Mouse (Mus musculus) limb, embryonic 15.5 days (tissue): Measurements from ENCODE around the gene Megf6. TPM values are rescaled to one million over a fixed set of nuclear protein-coding genes. Genes with fewer than 3 reads are reported as not detected.

Experiments
- ATAC-seq: fragments of 200-750 bp; cut with Nextera tagmentation; 2 replicates; pipeline ENCODE4 v1.8.0; 2017; ENCODE audit warnings: low read depth, moderate TSS enrichment; ENCODE audit not compliant: insufficient number of reproducible peaks, low FRiP score, low TSS enrichment
- H3K27ac ChIP-seq: fragments of 300-500 bp; sonication (generic); 2 replicates; pipeline ENCODE4 v1.5.1; 2015; ENCODE audit warnings: moderate library complexity, mild to moderate bottlenecking, inconsistent platforms
- H3K27me3 ChIP-seq: fragments of 300-500 bp; sonication (generic); 2 replicates; pipeline ENCODE4 v1.6.1; 2015; ENCODE audit warnings: inconsistent platforms
- H3K36me3 ChIP-seq: fragments of 300-500 bp; sonication (generic); 2 replicates; pipeline ENCODE4 v1.6.1; 2015; ENCODE audit warnings: inconsistent platforms
- H3K4me1 ChIP-seq: fragments of 300-500 bp; sonication (generic); 2 replicates; pipeline ENCODE4 v1.6.1; 2015; ENCODE audit warnings: inconsistent platforms
- H3K4me2 ChIP-seq: fragments of 300-500 bp; sonication (generic); 2 replicates; pipeline ENCODE4 v1.6.1; 2015; ENCODE audit warnings: mild to moderate bottlenecking, inconsistent platforms
- H3K4me3 ChIP-seq: fragments of 300-500 bp; sonication (generic); 2 replicates; pipeline ENCODE4 v1.5.1; 2015; ENCODE audit warnings: mild to moderate bottlenecking, inconsistent platforms
- H3K9ac ChIP-seq: fragments of 300-500 bp; sonication (generic); 2 replicates; pipeline ENCODE4 v1.6.1; 2015; ENCODE audit warnings: inconsistent platforms
- H3K9me3 ChIP-seq: fragments of 300-500 bp; sonication (generic); 2 replicates; pipeline ENCODE4 v1.6.1; 2016; ENCODE audit warnings: inconsistent platforms
- WGBS: fragments of 180-500 bp; shearing (Covaris S2); methylation state at CpG from one replicate; pipeline ENCODE4 v1.1.7; 2015; 5-methylcytosine and 5-hydroxymethylcytosine counted together
- polyA plus RNA-seq: library from polyadenylated mRNA; unstranded; fragments of >200 nt; fragmentation: Nextera tagmentation; extraction: Ambion mirVana; gene quantifications from 2 replicates; pipeline ENCODE4 v1.2.1, GENCODE M21; 2015

Megf6 gene
- polyA plus RNA-seq, 1 experiment from 2014 or later = 110 TPM

GRCm38 (mm10) chr4:154140213-154141008, 30.1 kb upstream of the Megf6 start:
- Histone ChIP-seq H3K9me3 (no peaks in the 10 kb centered on the region), H3K4me2 (peak overlapping the region; percentile 94), H3K4me3 (peak overlapping the region; percentile 47), H3K9ac (peak overlapping the region; percentile 39), H3K4me1 (peaks cover 36% of the 10 kb centered on the region), H3K27ac (no peak overlapping the region), H3K27me3 (peaks cover 65% of the 10 kb centered on the region), H3K36me3 (no peaks in the 10 kb centered on the region)
- WGBS = 2% methylated on average over 45 of the region's 46 CpGs
- no peak for ATAC-seq

GRCm38 (mm10) chr4:154141009-154141867, 29.3 kb upstream of the Megf6 start:
- Histone ChIP-seq H3K9me3 (no peaks in the 10 kb centered on the region), H3K27me3 (peaks cover 56% of the 10 kb centered on the region), H3K4me2 (peak overlapping the region; percentile 94; the same call in 1 of the 2 replicates), H3K4me3 (peak overlapping the region; percentile 47), H3K36me3 (peaks cover 2% of the 10 kb centered on the region; the same call in 1 of the 2 replicates), H3K9ac (no peak overlapping the region), H3K27ac (no peak overlapping the region), H3K4me1 (peaks cover 36% of the 10 kb centered on the region)
- ATAC-seq = no peak
- WGBS = 2% methylated on average over 41 of the region's 42 CpGs

GRCm38 (mm10) chr4:154142211-154143040, 28.1 kb upstream of the Megf6 start, which contains the start of gene Wrap73:
TSS of gene Wrap73 (plus strand) at chr4:154142372.
- Histone ChIP-seq H3K9ac (peak within 1 kb of the TSS; percentile 76), H3K4me3 (peak within 1 kb of the TSS; percentile 84), H3K36me3 (peaks cover 13% of the 10 kb centered on the region), H3K4me2 (peak within 1 kb of the TSS; percentile 84), H3K4me1 (peaks cover 36% of the 10 kb centered on the region), H3K27me3 (peaks cover 45% of the 10 kb centered on the region), H3K9me3 (no peaks in the 10 kb centered on the region), H3K27ac (peak within 1 kb of the TSS; percentile 91)
- peak; percentile 89 for ATAC-seq
- 1% methylated on average over 45 of the region's 49 CpGs for WGBS

GRCm38 (mm10) chr4:154144712-154145111, 25.8 kb upstream of the Megf6 start:
- Histone ChIP-seq H3K4me3 (no peak overlapping the region), H3K36me3 (peaks cover 30% of the 10 kb centered on the region), H3K4me1 (peaks cover 30% of the 10 kb centered on the region), H3K9me3 (no peaks in the 10 kb centered on the region), H3K4me2 (no peak overlapping the region), H3K27me3 (peaks cover 22% of the 10 kb centered on the region), H3K27ac (no peak overlapping the region), H3K9ac (no peak overlapping the region)
- 86% methylated on average over 3 of the region's 3 CpGs for WGBS
- ATAC-seq = no peak

GRCm38 (mm10) chr4:154146342-154146741, 24.2 kb upstream of the Megf6 start:
- ATAC-seq = no peak

GRCm38 (mm10) chr4:154154104-154154503, 16.4 kb upstream of the Megf6 start:
- peaks cover under 1% of the 10 kb centered on the region for H3K4me1 ChIP-seq
- no peak for ATAC-seq
- no peak overlapping the region for H3K9ac ChIP-seq
- peaks cover 93% of the 10 kb centered on the region for H3K36me3 ChIP-seq
- WGBS = 75% methylated on average over 11 of the region's 11 CpGs
- H3K9me3 ChIP-seq = no peaks in the 10 kb centered on the region
- no peak overlapping the region for H3K4me3 ChIP-seq
- H3K27ac ChIP-seq = no peak overlapping the region; the same call in 1 of the 2 replicates
- no peak overlapping the region for H3K4me2 ChIP-seq
- no peaks in the 10 kb centered on the region for H3K27me3 ChIP-seq

More at GRCm38 (mm10) chr4:154146342-154146741, 24.2 kb upstream of the Megf6 start:
- no peaks in the 10 kb centered on the region for H3K9me3 ChIP-seq
- H3K4me2 ChIP-seq = no peak overlapping the region
- 77% methylated on average over 10 of the region's 10 CpGs for WGBS
- H3K27me3 ChIP-seq = peaks cover 5% of the 10 kb centered on the region
- no peak overlapping the region for H3K4me3 ChIP-seq
- H3K36me3 ChIP-seq = peaks cover 46% of the 10 kb centered on the region
- no peak overlapping the region for H3K27ac ChIP-seq
- H3K9ac ChIP-seq = no peak overlapping the region
- peaks cover 13% of the 10 kb centered on the region for H3K4me1 ChIP-seq

- Histone ChIP-seq H3K36me3 (peaks cover 75% of the 10 kb centered on the region), H3K27me3 (no peaks in the 10 kb centered on the region), H3K4me2 (no peak overlapping the region), H3K4me3 (no peak overlapping the region), H3K27ac (no peak overlapping the region), H3K9ac (no peak overlapping the region), H3K4me1 (peaks cover 11% of the 10 kb centered on the region), H3K9me3 (no peaks in the 10 kb centered on the region)
- no peak for ATAC-seq
- 90% methylated on average over 7 of the region's 7 CpGs for WGBS
These were observed 14.5 kb upstream of the Megf6 start for GRCm38 (mm10) chr4:154156050-154156449.

- Histone ChIP-seq H3K36me3 (peaks cover 56% of the 10 kb centered on the region), H3K4me2 (no peak overlapping the region), H3K27me3 (no peaks in the 10 kb centered on the region), H3K9me3 (no peaks in the 10 kb centered on the region), H3K27ac (no peak overlapping the region), H3K9ac (no peak overlapping the region), H3K4me3 (no peak overlapping the region), H3K4me1 (peaks cover 18% of the 10 kb centered on the region)
- ATAC-seq = no peak
- WGBS = 93% methylated on average over 14 of the region's 14 CpGs
These were observed 12.4 kb upstream of the Megf6 start for GRCm38 (mm10) chr4:154157970-154158662.

GRCm38 (mm10) chr4:154159002-154159401, 11.5 kb upstream of the Megf6 start:
- 17% methylated on average over 6 of the region's 6 CpGs for WGBS
- H3K4me3 ChIP-seq = 0 out of 2 replicates have a peak overlapping the region, but pooled peaks have one; percentile 96
- ATAC-seq = 0 out of 2 replicates have a peak, but pooled peaks have one; percentile 7
- no peak overlapping the region for H3K27ac ChIP-seq
- H3K4me2 ChIP-seq = peak overlapping the region; percentile 83; the same call in 1 of the 2 replicates
- no peaks in the 10 kb centered on the region for H3K9me3 ChIP-seq
- H3K36me3 ChIP-seq = peaks cover 50% of the 10 kb centered on the region
- peaks cover 23% of the 10 kb centered on the region for H3K4me1 ChIP-seq
- no peaks in the 10 kb centered on the region for H3K27me3 ChIP-seq
- no peak overlapping the region for H3K9ac ChIP-seq

- Histone ChIP-seq H3K4me2 (peak overlapping the region; percentile 83), H3K4me1 (peaks cover 23% of the 10 kb centered on the region), H3K27me3 (no peaks in the 10 kb centered on the region), H3K9me3 (no peaks in the 10 kb centered on the region), H3K4me3 (peak overlapping the region; percentile 96), H3K36me3 (peaks cover 40% of the 10 kb centered on the region), H3K9ac (peak overlapping the region; percentile 66), H3K27ac (peak overlapping the region; percentile 79)
- peak; percentile 38 for ATAC-seq
- 2% methylated on average over 47 of the region's 47 CpGs for WGBS
These were observed 10.5 kb upstream of the Megf6 start for GRCm38 (mm10) chr4:154159961-154160537.
